Mouse (Mus musculus) forebrain, embryonic 14.5 days (tissue): ENCODE measurements at regions not wholly inside any gene's neighbourhood (a gene's known extent, or its start where the extent isn't known, plus 50 kb on each side); places are given as distances from the start of the nearest gene placed in this dataset.
A peak's percentile ranks its signal among the peaks of the same experiment; 100 is the strongest.

Source experiments
- ATAC-seq: fragments of 200-750 bp; cut with Nextera tagmentation; 2 replicates; pipeline ENCODE4 v1.8.0; 2017; ENCODE audit warnings: mild to moderate bottlenecking, moderate library complexity
- DNase-seq: peaks from one replicate; pipeline ENCODE4 v3.0.0-alpha.2; 2015; ENCODE audit warnings: low spot score
- H3K27ac ChIP-seq: fragments of 300-500 bp; sonication (generic); 2 replicates; pipeline ENCODE4 v1.5.1; 2014; ENCODE audit warnings: low read depth, mild to moderate bottlenecking, control low read depth, low read length, moderate library complexity
- H3K27me3 ChIP-seq: fragments of 300-500 bp; sonication (generic); replicated peaks from 2 replicates; pipeline ENCODE4 v1.6.1; 2014; ENCODE audit warnings: low read length, control low read depth, mixed read lengths; ENCODE audit not compliant: control insufficient read depth, insufficient read depth
- H3K36me3 ChIP-seq: fragments of 300-500 bp; sonication (generic); 2 replicates; pipeline ENCODE4 v1.6.1; 2014; ENCODE audit warnings: low read length, control low read depth; ENCODE audit not compliant: control insufficient read depth, insufficient read depth
- H3K4me1 ChIP-seq: fragments of 300-500 bp; sonication (generic); 2 replicates; pipeline ENCODE4 v1.6.1; 2014; ENCODE audit warnings: antibody characterized with exemption, low read length, control low read depth; ENCODE audit not compliant: control insufficient read depth, insufficient read depth
- H3K4me2 ChIP-seq: fragments of 300-500 bp; sonication (generic); 2 replicates; pipeline ENCODE4 v1.6.1; 2014; ENCODE audit warnings: mild to moderate bottlenecking, control low read depth, low read length
- H3K4me3 ChIP-seq: fragments of 300-500 bp; sonication (generic); 2 replicates; pipeline ENCODE4 v1.5.1; 2014; ENCODE audit warnings: low read depth, low read length, control low read depth
- H3K9ac ChIP-seq: fragments of 300-500 bp; sonication (generic); 2 replicates; pipeline ENCODE4 v1.6.1; 2014; ENCODE audit warnings: mild to moderate bottlenecking, low read length, control low read depth, moderate library complexity
- H3K9me3 ChIP-seq: fragments of 300-500 bp; sonication (generic); replicated peaks from 2 replicates; pipeline ENCODE4 v1.6.1; 2016; ENCODE audit warnings: low read length, control low read depth, mixed read lengths; ENCODE audit not compliant: control insufficient read depth
- WGBS: fragments of 180-500 bp; shearing (Covaris S2); extraction: QIAGEN DNeasy Blood & Tissue Kit; methylation state at CpG from one replicate; pipeline ENCODE4 v1.1.7; 2014; 5-methylcytosine and 5-hydroxymethylcytosine counted together

DNA sequence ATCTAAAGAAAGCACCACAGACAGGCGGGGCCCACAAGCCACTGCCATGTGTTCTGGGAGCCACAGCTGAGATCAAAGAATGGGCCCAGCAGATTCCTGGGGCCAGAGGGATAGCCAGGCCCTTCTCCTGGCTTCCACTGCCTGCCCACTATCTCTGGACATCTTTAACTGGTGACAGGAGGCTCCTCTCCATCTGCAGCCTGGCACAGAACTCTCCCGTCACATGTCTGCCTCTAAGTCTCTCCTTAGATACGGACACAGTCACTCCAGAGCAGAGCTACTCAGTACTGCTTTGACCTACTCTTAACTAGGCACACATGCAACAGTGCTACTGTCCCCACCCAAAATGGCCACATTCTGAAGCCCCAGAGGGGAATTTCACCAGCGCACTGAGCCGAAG lies 234.1 kb upstream of the Dio3 start:
- DNase-seq, result no peak
- no peak overlapping the region for H3K4me2 ChIP-seq
- no peaks in the 10 kb centered on the region for H3K36me3 ChIP-seq
- H3K4me1 ChIP-seq, result peaks cover 4% of the 10 kb centered on the region; the same call in 1 of the 2 replicates
- 91% methylated on average over 5 of the region's 5 CpGs for WGBS
- no peaks in the 10 kb centered on the region for H3K27me3 ChIP-seq
- H3K9me3 ChIP-seq, result no peaks in the 10 kb centered on the region
- ATAC-seq, result no peak
- no peak overlapping the region for H3K9ac ChIP-seq
- no peak overlapping the region for H3K27ac ChIP-seq
- H3K4me3 ChIP-seq, result no peak overlapping the region

DNA sequence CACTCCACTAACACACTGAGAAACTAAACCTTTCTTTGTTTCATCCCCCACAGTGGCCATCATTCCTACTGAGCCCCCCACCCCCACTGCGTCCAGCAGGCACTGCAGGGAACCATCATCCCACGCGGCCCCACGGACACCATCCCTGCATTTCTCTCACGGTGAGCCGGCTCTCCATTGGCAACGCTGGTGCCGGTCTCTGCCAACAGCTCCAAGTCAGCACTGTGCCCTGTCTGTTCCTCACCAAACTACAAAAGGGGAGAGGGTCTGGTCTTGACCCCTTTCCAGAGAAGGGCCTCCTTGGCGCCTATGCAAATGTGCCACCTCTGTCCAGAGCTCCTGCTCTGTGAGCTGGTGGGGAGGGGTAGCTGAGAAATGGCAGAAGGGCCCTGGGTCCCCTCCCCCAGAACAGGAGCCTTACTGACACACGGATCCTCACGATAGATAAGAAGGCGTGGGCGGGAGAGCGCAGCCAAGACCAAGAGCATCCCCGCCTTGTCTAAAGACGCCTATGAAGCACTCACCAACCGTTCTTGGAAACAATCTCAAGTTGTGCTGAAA lies 233.0 kb upstream of the Dio3 start:
- no peak overlapping the region for H3K9ac ChIP-seq
- H3K9me3 ChIP-seq, result no peaks in the 10 kb centered on the region
- no peaks in the 10 kb centered on the region for H3K27me3 ChIP-seq
- ATAC-seq (no peak; the same call in 1 of the 2 replicates), DNase-seq (no peak)
- no peak overlapping the region for H3K4me3 ChIP-seq
- WGBS, result 79% methylated on average over 17 of the region's 17 CpGs
- peaks cover 4% of the 10 kb centered on the region; the same call in 1 of the 2 replicates for H3K4me1 ChIP-seq
- no peak overlapping the region for H3K4me2 ChIP-seq
- no peak overlapping the region for H3K27ac ChIP-seq
- no peaks in the 10 kb centered on the region for H3K36me3 ChIP-seq

DNA sequence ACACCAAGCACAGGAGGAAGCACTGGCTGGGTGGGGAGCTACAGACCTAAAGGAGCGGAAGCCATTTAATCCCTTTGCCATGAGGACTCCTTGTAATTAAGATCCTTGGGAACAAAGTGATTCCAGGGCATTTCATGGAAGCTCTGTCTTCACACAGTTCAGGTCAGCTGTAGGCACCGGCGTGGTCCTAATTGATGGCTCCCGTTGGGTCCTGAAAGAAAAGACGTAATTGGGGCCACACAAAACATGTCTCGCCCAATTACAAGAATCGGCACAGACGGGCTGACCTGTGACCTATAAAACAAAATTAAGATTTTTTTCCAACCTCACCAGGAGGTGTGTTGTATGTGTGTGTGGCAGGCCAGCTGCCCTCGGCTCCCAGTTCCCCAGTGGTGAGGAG lies 232.3 kb upstream of the Dio3 start:
- Histone ChIP-seq H3K4me2 (no peak overlapping the region), H3K4me3 (no peak overlapping the region), H3K36me3 (no peaks in the 10 kb centered on the region), H3K9ac (no peak overlapping the region), H3K27ac (no peak overlapping the region), H3K9me3 (no peaks in the 10 kb centered on the region), H3K27me3 (no peaks in the 10 kb centered on the region), H3K4me1 (peaks cover 4% of the 10 kb centered on the region; the same call in 1 of the 2 replicates)
- ATAC-seq (no peak), DNase-seq (no peak)
- 54% methylated on average over 9 of the region's 9 CpGs for WGBS

DNA sequence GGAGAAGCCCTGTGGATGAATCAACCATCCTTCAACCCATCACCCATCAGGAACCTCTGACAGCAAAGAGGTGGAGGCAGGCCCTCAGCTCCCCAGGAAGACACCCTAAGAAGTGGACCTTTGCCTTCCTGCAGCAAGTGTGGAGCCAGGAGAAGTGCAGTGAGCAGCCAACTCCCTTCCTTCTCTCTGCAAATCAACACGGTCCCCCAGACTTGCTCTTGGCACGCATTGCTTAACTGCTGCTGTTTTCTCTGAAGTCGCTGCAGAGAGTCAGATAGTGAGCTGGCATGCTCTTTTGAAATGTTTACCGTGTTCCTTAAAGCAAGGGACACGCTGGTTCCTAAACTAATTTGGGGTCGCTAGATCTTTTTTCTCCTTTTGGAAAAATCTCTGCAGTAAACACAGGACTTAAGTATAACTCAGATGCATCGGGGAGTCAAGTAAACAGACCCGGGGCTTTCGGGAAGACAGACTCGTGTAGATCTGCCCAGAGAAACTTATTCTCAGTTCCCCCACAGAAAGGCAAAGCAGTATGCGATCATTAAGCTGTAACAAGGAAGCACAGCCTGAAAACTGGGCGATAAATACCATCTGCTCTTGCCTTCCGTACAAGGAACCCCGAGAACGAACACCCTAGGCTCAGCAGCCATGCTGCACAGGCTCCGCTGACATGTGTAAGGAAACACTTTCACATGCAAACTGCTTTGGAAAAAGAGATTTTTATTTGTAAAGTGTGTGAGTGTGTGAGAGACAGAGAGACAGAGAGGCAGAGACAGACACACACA lies 231.2 kb upstream of the Dio3 start:
- DNase-seq (peak; percentile 70), ATAC-seq (no peak; the same call in 1 of the 2 replicates)
- peaks cover 4% of the 10 kb centered on the region; the same call in 1 of the 2 replicates for H3K4me1 ChIP-seq
- WGBS, result 78% methylated on average over 16 of the region's 16 CpGs
- H3K4me2 ChIP-seq, result no peak overlapping the region
- no peaks in the 10 kb centered on the region for H3K9me3 ChIP-seq
- H3K27me3 ChIP-seq, result no peaks in the 10 kb centered on the region
- H3K4me3 ChIP-seq, result no peak overlapping the region
- H3K27ac ChIP-seq, result no peak overlapping the region
- no peaks in the 10 kb centered on the region for H3K36me3 ChIP-seq
- no peak overlapping the region for H3K9ac ChIP-seq

DNA sequence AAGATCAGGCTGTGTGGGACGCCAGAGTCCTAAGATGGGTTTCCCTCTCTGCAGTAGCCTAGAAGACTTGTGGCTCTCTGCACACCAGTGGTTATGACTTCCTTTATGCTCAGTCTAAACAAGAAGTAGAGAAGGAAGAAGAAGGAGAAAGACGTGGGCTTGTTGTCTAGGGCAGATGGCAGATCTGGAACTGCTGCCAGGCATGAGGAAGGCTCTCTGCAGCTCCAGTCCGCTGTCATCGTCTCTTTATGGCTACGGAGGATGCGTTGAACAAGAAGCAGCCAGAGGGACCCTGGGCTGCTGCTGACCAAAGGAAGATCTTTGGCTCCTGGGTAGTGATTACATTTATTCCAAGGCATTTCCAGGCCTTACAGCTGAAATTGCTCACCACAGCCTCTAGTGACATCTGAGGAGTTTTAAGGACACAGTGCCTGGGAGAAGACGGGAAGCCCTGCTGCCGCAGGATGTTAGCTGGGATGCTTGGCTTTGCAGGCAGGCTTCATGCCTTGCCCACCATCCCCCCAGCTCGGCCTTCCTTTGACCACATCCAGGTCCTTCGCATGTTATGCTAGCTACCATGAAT lies 229.6 kb upstream of the Dio3 start:
- H3K27ac ChIP-seq, result no peak overlapping the region
- ATAC-seq (no peak), DNase-seq (no peak)
- peaks cover 4% of the 10 kb centered on the region; the same call in 1 of the 2 replicates for H3K4me1 ChIP-seq
- no peaks in the 10 kb centered on the region for H3K9me3 ChIP-seq
- 87% methylated on average over 10 of the region's 10 CpGs for WGBS
- H3K4me2 ChIP-seq, result no peak overlapping the region
- H3K4me3 ChIP-seq, result no peak overlapping the region
- no peaks in the 10 kb centered on the region for H3K36me3 ChIP-seq
- H3K27me3 ChIP-seq, result no peaks in the 10 kb centered on the region
- H3K9ac ChIP-seq, result no peak overlapping the region

DNA sequence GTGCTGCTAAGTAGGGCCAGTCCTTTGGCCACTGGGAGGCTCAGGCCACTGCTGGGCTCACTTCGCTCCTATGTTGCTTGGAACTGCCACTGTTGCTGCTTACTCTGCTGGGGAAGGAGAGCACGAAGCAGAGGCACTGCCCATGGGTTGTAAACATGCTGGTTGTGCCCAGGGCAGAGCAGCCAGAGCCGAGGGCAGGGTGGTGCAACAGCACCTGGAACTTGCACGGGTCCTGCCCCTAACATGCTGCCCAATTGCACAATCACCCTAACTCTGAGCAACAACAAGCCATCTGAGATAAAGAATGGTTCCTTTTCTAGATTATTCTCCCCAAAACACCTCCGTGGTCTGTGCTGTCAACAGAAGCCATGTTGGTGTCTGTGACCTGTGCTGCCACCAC lies 219.5 kb upstream of the Dio3 start:
- H3K9ac ChIP-seq, result no peak overlapping the region
- ATAC-seq (no peak), DNase-seq (no peak)
- H3K4me2 ChIP-seq, result no peak overlapping the region
- no peak overlapping the region for H3K27ac ChIP-seq
- WGBS, result 83% methylated on average over 5 of the region's 5 CpGs
- no peaks in the 10 kb centered on the region for H3K27me3 ChIP-seq
- H3K9me3 ChIP-seq, result no peaks in the 10 kb centered on the region
- H3K36me3 ChIP-seq, result no peaks in the 10 kb centered on the region
- H3K4me3 ChIP-seq, result no peak overlapping the region
- no peaks in the 10 kb centered on the region for H3K4me1 ChIP-seq

DNA sequence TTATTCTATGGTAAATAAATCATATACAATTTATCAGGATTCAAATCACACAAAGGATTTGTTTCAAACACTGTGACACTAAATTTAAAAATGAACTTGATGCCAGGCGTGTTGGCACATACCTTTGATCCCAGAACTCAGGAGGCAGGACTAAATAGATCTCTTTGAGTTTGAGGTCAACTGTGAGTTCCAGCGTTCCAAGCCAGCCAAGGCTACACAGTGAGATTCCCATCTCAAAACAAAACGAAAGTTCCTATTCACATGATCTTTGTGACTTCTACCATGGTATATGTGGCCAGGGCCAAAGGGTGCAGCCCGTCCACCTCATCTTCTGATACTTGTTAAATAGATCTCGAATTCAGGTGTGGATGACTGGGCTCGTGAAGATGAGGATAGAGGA lies 216.9 kb upstream of the Dio3 start:
- Histone ChIP-seq H3K27me3 (no peaks in the 10 kb centered on the region), H3K4me3 (no peak overlapping the region), H3K4me2 (no peak overlapping the region), H3K36me3 (no peaks in the 10 kb centered on the region), H3K27ac (no peak overlapping the region), H3K9ac (no peak overlapping the region), H3K9me3 (no peaks in the 10 kb centered on the region), H3K4me1 (no peaks in the 10 kb centered on the region)
- ATAC-seq (no peak), DNase-seq (no peak)
- WGBS, result 89% methylated on average over 6 of the region's 6 CpGs

DNA sequence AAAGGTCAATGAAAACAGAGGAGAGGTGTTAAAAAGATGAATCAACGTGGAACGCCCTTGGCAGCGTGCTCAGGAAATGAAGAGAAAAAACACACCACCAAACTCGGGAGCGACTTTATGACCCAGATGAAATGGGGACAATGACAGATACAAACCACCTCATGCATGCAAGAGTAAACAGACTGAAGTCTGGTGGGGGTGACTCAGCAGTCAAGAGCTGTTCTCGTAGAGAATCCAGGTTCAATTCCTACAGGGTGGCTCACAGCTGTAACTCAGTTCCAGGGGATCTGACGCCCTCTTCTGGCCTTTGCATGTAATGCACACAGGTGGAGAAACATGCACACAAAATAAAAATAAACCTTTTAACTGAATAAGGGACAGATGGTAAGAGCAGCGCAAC lies 215.9 kb upstream of the Dio3 start:
- Histone ChIP-seq H3K4me2 (no peak overlapping the region), H3K27ac (no peak overlapping the region), H3K9me3 (no peaks in the 10 kb centered on the region), H3K4me1 (no peaks in the 10 kb centered on the region), H3K27me3 (no peaks in the 10 kb centered on the region), H3K36me3 (no peaks in the 10 kb centered on the region), H3K9ac (no peak overlapping the region), H3K4me3 (no peak overlapping the region)
- 81% methylated on average over 8 of the region's 8 CpGs for WGBS
- ATAC-seq, result no peak
- no peak for DNase-seq

DNA sequence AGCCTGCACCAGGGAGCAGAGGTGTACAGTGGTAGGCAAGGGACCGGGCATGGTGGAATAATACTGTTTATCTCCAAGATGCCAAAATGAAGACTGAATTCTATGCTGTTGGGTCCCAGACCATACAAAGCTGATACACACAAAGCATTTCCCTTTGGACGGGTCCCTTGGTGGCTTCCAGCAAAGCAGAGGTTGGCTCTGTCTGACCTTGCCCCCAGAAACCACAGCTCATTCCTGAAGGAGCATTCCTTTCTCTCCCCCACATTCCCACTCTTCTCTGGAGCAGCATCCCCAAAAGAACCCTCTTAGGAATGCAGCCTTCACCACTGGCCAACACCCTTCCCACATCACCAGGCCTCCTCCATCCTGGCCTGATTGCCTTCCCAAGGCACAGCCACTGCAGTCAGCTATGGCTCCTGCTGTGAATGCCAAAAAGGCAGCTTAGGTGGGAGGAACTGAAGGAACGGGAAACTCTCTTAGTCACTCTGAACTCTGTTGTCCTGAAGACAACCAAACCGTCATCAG lies 212.4 kb upstream of the Dio3 start:
- Histone ChIP-seq H3K36me3 (no peaks in the 10 kb centered on the region), H3K9me3 (peaks cover 9% of the 10 kb centered on the region; the same call in 1 of the 2 replicates), H3K27me3 (no peaks in the 10 kb centered on the region), H3K9ac (no peak overlapping the region), H3K4me3 (no peak overlapping the region), H3K4me2 (no peak overlapping the region), H3K27ac (no peak overlapping the region), H3K4me1 (no peaks in the 10 kb centered on the region)
- WGBS, result 69% methylated on average over 4 of the region's 4 CpGs
- no peak for ATAC-seq
- DNase-seq, result no peak
